Mouse (Mus musculus) urinary bladder, postnatal 36 days (tissue): ENCODE data around the gene Filip1.

Source experiments
- DNase-seq, 2 experiments: peaks; one replicate each; pipeline ENCODE4 v3.0.0; 2022; ENCODE audit warnings: low spot score in 2 of 2, mixed read lengths in 1 of 2

Gene Filip1

DNA sequence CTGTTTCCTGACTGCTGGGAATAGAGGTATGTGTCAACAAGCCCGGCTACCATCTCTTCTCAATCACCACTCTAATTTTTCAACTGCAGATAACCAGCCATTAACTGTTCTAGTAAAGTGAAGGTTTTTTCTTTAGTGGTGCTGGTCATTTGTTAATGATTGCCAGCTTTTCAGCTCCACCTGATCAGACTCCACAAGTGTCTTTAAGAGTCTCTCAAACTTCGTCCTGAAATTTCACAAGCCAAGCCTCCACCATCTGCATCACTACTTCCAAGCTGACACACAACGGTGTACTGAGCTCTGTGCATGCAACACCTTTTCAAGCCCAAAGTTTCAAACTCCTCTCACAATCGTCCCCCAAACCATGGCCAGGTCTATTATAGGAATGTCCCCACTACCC, 247.3 kb downstream of the Filip1 start:
- DNase-seq, result no peak
